Mouse (Mus musculus) Patski (cell line): ENCODE data around the gene Incenp. TPM values are rescaled to one million over a fixed set of nuclear protein-coding genes. Genes with fewer than 3 reads are reported as not detected.
A peak's percentile ranks its signal among the peaks of the same experiment; 100 is the strongest.
"Not testable (repeated sequence)": the region's sequence is repeated elsewhere in the genome, so short reads cannot be mapped to it uniquely, and the experiment has no call there.

Source experiments
- ATAC-seq: fragments of 100-300 bp; one replicate; pipeline ENCODE4 v1.8.0; 2021
- CTCF ChIA-PET: fragments of 350-600 bp; sonication (Branson Sonifier 250); formaldehyde crosslinking; loops from one replicate; lab custom pipeline; 2022; ENCODE audit warnings: inconsistent platforms; lab: Charles Lee
- POLR2A ChIA-PET: fragments of 350-600 bp; sonication (Branson Sonifier 250); formaldehyde crosslinking; loops from one replicate; lab custom pipeline; 2022; ENCODE audit warnings: antibody characterized with exemption, inconsistent platforms; lab: Charles Lee
- DNase-seq: peaks from one replicate; pipeline ENCODE4 v3.0.0-alpha.2; 2011; ENCODE audit warnings: low read depth, low spot score
- H3K27me3 ChIP-seq: fragments of 371-371 bp; one replicate; pipeline ENCODE4 v1.5.1; 2021
- CTCF ChIP-seq: fragments of 100-300 bp; IDR thresholded peaks from one replicate; pipeline ENCODE4 v1.5.1; 2021
- in situ Hi-C: fragments of 300-500 bp; cut with MboI; formaldehyde crosslinking; loops from 3 replicates; pipeline ENCODE4 v1.11.1; 2018; ENCODE audit warnings: low pct_unique_long_range_greater_than_20kb, mixed read lengths
- polyA plus RNA-seq: library from polyadenylated mRNA; unstranded; gene quantifications from one replicate; pipeline ENCODE4 v1.2.3, GENCODE M21; 2021

Gene Incenp
- polyA plus RNA-seq, 1 experiment from 2014 or later, result 72.8 TPM

DNA sequence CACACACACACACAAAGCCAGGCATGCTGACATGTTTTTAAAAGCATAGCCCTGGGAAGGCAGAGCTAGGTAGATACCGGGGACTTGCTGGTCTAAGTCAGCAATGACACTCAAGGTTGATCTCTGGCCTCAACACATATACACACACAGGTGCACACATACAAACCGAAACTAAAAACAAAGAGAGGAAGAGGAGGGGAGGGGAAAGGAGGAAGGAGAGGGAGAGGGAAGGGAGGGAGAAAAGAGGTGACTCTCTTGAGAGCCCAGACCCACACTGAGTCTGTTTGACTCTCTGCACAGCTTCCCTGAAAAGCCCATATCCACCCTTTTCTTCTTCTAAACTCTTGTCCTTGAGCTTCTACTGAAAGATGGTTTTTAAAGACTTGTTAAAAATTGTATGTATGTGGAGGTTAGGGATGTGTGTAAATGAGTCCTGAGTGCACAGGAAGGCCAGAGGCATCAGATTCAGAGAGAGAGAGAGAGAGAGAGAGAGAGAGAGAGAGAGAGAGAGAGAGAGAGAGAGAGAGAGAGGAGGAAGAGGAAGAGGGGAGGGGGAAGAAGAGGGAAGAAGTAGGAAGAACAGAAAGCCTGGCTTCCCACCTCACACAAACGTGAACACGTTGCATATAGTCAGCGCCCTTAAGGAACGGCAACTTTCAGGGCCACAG is 38.9 kb upstream of the Incenp start:
- ChIA-PET POLR2A (interaction anchor here (0.6 kb wide), 3 partner anchors 21 to 1093 kb away, joined by 4 to 6 read pairs (median 4); no protein-coding TSS in a partner anchor), CTCF (interaction anchor here (1.0 kb wide), 1 partner anchor 13 kb away, joined by 3 read pairs; no protein-coding TSS in a partner anchor)
- DNase-seq (no peak), ATAC-seq (no peak)
- no peak for TF ChIP-seq CTCF
- in situ Hi-C loops, result no loop called here
- no peaks in the 10 kb centered on the region for H3K27me3 ChIP-seq

DNA sequence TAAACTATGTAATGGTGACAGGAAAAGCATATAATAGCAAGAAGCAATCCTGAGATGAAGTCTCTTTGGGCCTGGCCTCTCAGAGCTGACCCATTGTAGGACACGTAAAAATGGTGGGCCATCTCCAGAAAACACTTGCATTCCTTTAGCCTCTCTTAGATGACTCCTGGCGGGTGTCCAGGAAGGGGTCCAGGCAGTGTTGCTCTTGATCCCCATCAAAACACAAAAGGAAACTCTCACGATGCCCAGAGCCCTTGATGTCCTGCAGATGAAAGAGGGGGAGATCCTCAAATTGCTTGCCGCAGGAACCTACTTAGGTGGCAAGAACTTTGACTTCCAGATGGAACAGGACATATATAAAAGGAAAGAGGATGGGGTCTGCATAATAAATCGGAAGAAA is 38.1 kb upstream of the Incenp start:
- no peak for DNase-seq
- no peak for TF ChIP-seq CTCF
- ChIA-PET CTCF (no interaction called here), POLR2A (interaction anchor here (1.3 to 1.4 kb wide), 2 partner anchors 15 to 47 kb away, joined by 3 to 4 read pairs; no protein-coding TSS in a partner anchor)
- H3K27me3 ChIP-seq, result no peaks in the 10 kb centered on the region
- ATAC-seq, result no peak
- in situ Hi-C loops, result no loop called here

DNA sequence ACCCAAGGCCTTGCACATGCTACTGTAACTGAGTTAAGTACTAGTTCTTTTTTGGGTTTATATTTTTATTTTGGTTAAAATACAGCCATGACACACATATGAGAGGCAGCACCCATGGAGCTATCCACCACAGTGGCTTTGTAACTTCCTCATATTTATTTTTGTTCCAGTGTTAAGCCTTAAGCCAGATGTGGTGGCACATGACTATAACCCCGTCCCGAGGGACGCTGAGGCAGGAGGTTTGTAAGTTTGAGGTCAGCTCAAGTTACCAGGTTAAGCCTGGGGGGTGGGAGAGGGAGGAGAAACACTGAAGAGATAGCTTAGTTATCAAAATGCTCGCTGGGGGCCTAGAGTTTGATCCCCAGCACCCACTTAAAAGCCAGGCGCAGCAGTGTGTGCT is 37.2 kb upstream of the Incenp start:
- no peak for ATAC-seq
- CTCF ChIA-PET, result interaction anchor here (0.7 to 4.9 kb wide), 3 partner anchors 8 to 45 kb away, joined by 3 to 17 read pairs (median 3); no protein-coding TSS in a partner anchor
- DNase-seq, result no peak
- POLR2A ChIA-PET, result interaction anchor here (0.9 to 1.4 kb wide), 4 partner anchors 8 to 99 kb away, joined by 3 to 4 read pairs (median 3); no protein-coding TSS in a partner anchor
- no peaks in the 10 kb centered on the region for H3K27me3 ChIP-seq
- in situ Hi-C loops, result no loop called here
- no peak for TF ChIP-seq CTCF

DNA sequence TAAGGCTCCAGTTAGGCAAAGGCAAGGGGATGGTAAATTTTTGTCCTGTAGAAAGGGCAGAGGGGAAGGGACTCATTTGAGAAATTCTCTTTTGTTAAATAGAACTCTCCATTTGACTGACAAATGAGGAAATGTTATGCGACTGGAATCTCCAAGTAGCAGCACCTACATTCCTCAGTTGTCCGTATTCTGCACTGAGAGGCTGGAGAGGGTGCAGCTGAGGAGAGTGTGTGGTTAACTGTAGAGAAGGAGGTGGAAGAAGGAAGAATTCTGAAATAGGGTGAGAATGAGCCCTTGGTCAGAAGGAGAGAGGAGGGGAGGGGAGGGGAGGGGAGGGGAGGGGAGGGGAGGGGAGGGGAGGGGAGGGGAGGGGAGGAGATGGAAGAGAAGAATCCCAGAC is 34.6 kb upstream of the Incenp start:
- in situ Hi-C loops, result no loop called here
- CTCF ChIA-PET, result interaction anchor here (1.1 to 4.9 kb wide), 5 partner anchors 8 to 57 kb away, joined by 3 to 17 read pairs (median 3); no protein-coding TSS in a partner anchor
- no peak for ATAC-seq
- TF ChIP-seq CTCF, result no peak
- POLR2A ChIA-PET, result no interaction called here
- H3K27me3 ChIP-seq, result no peaks in the 10 kb centered on the region
- no peak for DNase-seq

DNA sequence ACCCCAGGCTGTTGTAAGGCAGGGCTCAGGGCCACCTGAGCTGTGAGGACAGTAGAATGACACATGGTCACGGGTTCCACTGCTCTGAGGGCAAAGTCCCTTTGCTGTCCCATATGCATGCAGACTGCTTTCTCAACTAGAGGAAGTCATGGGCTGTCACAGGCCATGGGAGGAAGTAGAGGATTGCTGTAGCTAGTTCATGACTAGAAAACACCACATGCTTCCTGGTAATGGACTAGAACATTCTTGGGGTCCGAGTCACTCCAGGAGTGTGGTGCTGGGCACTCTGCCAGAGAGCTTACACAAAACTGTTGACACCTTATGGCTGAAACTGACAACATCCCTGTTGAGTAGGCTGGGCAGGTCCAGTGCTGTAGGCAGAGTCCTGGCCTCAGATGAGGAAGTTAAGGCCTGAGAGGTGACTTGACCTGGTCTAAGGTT is 31.8 kb upstream of the Incenp start:
- CTCF ChIA-PET, result interaction anchor here (1.3 to 3.5 kb wide), 4 partner anchors 10 to 59 kb away, joined by 4 to 16 read pairs (median 8); no protein-coding TSS in a partner anchor
- peak; percentile 39 for ATAC-seq
- H3K27me3 ChIP-seq, POLR2A ChIA-PET, DNase-seq, in situ Hi-C loops: not testable (repeated sequence)

DNA sequence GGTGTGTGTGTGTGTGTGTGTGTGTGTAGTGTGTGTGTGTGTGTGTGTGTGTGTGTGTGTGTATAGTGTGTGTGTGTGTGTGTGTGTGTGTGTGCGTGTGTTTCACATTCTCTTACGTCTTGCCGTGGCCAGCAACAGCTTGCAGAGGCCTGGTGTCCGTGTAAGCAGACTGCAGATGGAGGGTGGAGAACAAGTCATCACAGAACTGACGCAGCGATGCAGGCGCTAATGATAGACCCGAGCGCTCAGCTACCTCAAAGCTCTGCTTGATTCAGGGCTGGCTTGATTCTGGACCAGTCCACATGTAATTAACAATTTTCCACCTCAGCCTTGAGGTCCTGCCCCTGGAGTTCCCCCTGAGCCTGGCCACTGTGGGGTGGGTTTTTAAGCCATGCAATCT is 28.7 kb upstream of the Incenp start:
- ChIA-PET POLR2A (interaction anchor here (1.0 kb wide), 1 partner anchor 10 kb away, joined by 3 read pairs; no protein-coding TSS in a partner anchor), CTCF (no interaction called here)
- no peak for TF ChIP-seq CTCF
- no peak for ATAC-seq
- no peaks in the 10 kb centered on the region for H3K27me3 ChIP-seq
- no peak for DNase-seq
- in situ Hi-C loops, result no loop called here

DNA sequence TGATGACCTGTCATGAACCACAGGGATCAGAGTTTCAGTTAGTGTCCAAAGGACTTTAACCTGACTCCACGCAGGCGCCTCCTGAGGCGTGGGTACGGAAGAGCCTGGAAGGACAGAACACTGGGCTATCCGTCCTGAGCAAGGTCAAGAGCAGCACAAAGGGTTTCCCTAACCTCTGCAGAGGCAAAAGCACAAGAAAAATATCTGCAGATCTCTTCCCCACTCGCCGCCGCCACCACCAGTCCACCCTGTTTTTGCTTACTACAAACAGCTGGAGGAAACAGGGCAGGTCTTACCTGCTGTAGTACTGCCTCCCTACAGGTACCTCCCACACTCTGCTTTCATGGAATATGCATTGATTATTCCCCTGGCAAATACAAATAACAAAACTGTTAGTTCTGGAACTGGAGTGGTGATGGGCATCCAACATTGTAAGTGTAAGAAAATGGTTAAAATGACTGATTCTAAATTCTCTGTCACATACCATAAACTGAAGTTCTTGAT is 25.5 kb upstream of the Incenp start:
- in situ Hi-C loops, result no loop called here
- ChIA-PET POLR2A (no interaction called here), CTCF (interaction anchor here (1.0 to 1.7 kb wide), 2 partner anchors 65 to 134 kb away, joined by 3 to 4 read pairs; no protein-coding TSS in a partner anchor)
- DNase-seq (no peak), ATAC-seq (no peak)
- no peaks in the 10 kb centered on the region for H3K27me3 ChIP-seq
- no peak for TF ChIP-seq CTCF

DNA sequence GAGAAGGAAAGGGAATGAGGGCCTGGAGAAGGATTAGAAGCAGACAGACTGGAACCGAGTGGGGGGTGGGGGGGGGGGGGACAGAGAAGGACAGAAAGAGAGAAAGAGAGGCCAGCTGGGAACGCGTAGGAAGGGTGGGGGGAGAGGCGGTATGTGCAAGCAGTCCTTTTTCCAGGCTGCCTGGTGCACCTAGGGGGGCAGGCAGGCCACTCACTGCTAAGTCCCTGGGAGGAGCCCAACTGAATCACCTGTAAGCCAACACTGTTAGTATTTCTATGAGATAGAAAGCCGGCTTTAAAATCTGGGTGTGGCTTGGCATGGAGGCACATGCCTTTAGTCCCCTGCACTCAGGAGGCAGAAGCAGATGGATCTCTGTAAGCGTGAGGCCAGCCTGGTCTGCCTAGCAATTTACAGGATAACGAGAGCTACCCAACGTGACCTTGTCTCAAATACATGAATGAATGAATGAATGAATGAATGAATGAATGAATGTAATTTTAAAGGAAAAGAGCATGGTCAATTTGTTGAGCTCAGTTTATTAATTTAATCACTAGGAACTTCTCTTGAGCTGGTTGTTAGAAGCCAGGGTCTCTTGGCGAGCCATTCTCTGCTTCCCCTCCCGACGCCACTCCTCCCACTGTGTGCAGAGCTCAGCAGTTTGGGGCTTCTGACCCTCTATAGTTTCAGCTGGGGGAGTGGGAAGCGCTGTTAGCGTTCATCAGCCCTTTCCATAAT is 24.9 kb upstream of the Incenp start:
- DNase-seq (no peak), ATAC-seq (no peak)
- no peaks in the 10 kb centered on the region for H3K27me3 ChIP-seq
- ChIA-PET POLR2A (no interaction called here), CTCF (interaction anchor here (1.0 to 1.7 kb wide), 2 partner anchors 65 to 134 kb away, joined by 3 to 4 read pairs; no protein-coding TSS in a partner anchor)
- no peak for TF ChIP-seq CTCF
- in situ Hi-C loops, result no loop called here

DNA sequence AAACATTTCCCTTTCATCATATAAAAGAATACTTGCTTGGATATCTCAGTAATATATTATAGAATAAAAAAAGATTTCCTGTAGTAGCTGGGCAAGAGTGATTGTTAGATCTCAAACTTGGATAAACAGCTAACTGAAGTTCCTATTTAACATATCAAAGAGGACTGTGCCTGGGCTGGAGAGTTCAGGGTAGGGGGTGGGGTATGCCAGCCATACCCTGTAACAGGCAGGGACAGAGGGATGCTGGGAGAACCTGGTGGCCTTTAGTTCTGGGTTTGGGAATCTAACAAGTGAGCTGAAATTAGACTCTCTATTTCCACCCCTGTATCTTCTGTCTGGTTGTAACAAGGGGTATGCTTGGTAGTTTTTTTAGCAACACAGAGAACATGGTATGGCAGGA is 23.7 kb upstream of the Incenp start:
- no peak for DNase-seq
- ChIA-PET CTCF (interaction anchor here (3.7 kb wide), 1 partner anchor 65 kb away, joined by 76 read pairs; no protein-coding TSS in a partner anchor), POLR2A (interaction anchor here (1.2 kb wide), 1 partner anchor 14 kb away, joined by 3 read pairs; no protein-coding TSS in a partner anchor)
- in situ Hi-C loops, result no loop called here
- H3K27me3 ChIP-seq, result no peaks in the 10 kb centered on the region
- TF ChIP-seq CTCF, result no peak
- no peak for ATAC-seq

DNA sequence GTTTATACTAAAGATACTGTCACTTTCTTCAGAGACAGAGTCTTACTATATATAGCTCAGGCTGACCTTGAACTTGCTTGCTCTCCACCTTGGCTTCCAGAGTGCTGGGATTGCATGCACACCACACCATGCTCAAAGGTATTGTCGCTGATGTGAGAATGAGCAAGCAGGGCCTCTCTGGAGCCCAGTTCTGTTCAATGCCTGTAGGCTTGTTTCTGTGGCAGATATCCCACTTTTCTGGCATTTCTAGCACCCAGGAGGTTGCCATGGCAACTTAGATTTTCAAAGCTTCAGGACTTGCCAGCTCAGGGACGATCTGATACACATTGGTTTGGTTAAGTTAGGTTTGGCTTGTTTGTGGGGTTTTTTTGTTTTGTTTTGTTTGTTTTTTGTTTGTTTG is 22.9 kb upstream of the Incenp start:
- ChIA-PET CTCF (interaction anchor here (1.4 to 3.7 kb wide), 8 partner anchors 9 to 71 kb away, joined by 4 to 76 read pairs (median 8); partner anchors contain the start of gene Fth1), POLR2A (interaction anchor here (0.9 to 1.2 kb wide), 3 partner anchors 15 to 63 kb away, joined by 3 read pairs; no protein-coding TSS in a partner anchor)
- in situ Hi-C loops, result no loop called here
- ATAC-seq (no peak), DNase-seq (no peak)
- TF ChIP-seq CTCF, result no peak
- H3K27me3 ChIP-seq, result no peaks in the 10 kb centered on the region
